Mouse (Mus musculus) spleen, adult 2 months (tissue): ENCODE measurements around the gene Ikzf1. TPM values are rescaled to one million over a fixed set of nuclear protein-coding genes. Genes with fewer than 3 reads are reported as not detected.

Experiments used
- DNase-seq, 2 experiments: peaks; one replicate each; pipeline versions ENCODE4 v3.0.0 to v3.0.0-alpha.2; 2012 to 2021; ENCODE audit warnings: low spot score in 2 of 2, low read depth in 1 of 2
- H3K27ac ChIP-seq: fragments of 200-500 bp; 2 replicates; pipeline ENCODE4 v1.5.1; 2012; ENCODE audit warnings: low read length, inconsistent platforms; ENCODE audit not compliant: insufficient read depth
- H3K27me3 ChIP-seq: fragments of 200-500 bp; 2 replicates; pipeline ENCODE4 v1.6.1; 2012; ENCODE audit warnings: mild to moderate bottlenecking, moderate library complexity, low read length, inconsistent platforms; ENCODE audit not compliant: control insufficient read depth, insufficient read depth
- H3K36me3 ChIP-seq: fragments of 200-500 bp; 2 replicates; pipeline ENCODE4 v1.6.1; 2012; ENCODE audit warnings: mild to moderate bottlenecking, low read length, inconsistent platforms; ENCODE audit not compliant: control insufficient read depth, insufficient read depth
- H3K4me1 ChIP-seq: fragments of 200-500 bp; 2 replicates; pipeline ENCODE4 v1.6.1; 2011; ENCODE audit warnings: inconsistent platforms; ENCODE audit not compliant: control insufficient read depth, insufficient read depth, insufficient read length
- H3K4me3 ChIP-seq: fragments of 200-500 bp; 2 replicates; pipeline ENCODE4 v1.5.1; 2011; ENCODE audit warnings: mild to moderate bottlenecking, inconsistent platforms; ENCODE audit not compliant: insufficient read depth, insufficient read length; ENCODE audit errors: extremely low read depth
- CTCF ChIP-seq: fragments of 200-500 bp; IDR thresholded peaks from 2 replicates; pipeline ENCODE4 v1.5.1; 2011; ENCODE audit warnings: mild to moderate bottlenecking, inconsistent platforms; ENCODE audit not compliant: insufficient read depth, insufficient read length, insufficient replicate concordance; ENCODE audit errors: extremely low read depth
- POLR2A ChIP-seq: fragments of 200-500 bp; IDR thresholded peaks from 2 replicates; pipeline ENCODE4 v1.6.1; 2011; ENCODE audit warnings: low read depth, low read length, inconsistent platforms
- WGBS: fragments of 180-500 bp; shearing (Covaris S2); methylation state at CpG from one replicate; pipeline ENCODE4 v1.1.7; 2018; 5-methylcytosine and 5-hydroxymethylcytosine counted together
- polyA plus RNA-seq: library from polyadenylated mRNA; depleted of rRNA; stranded (reverse); fragments of >200 nt; gene quantifications from 2 replicates; pipeline ENCODE4 v1.2.3, GENCODE M21; 2012

The Ikzf1 gene
- polyA plus RNA-seq, 1 experiment: 258 TPM

GRCm38 (mm10) chr11:11719748-11720147 is 34.9 kb downstream of the Ikzf1 start:
- no peak for DNase-seq
- peak overlapping the region; percentile 37 for H3K27ac ChIP-seq
- no peak for TF ChIP-seq POLR2A
- TF ChIP-seq CTCF: no peak
- no peak overlapping the region for H3K4me3 ChIP-seq
- H3K27me3 ChIP-seq: no peaks in the 10 kb centered on the region
- H3K36me3 ChIP-seq: peaks cover 20% of the 10 kb centered on the region
- WGBS: 60% methylated on average over 5 of the region's 5 CpGs
- peaks cover 43% of the 10 kb centered on the region for H3K4me1 ChIP-seq

GRCm38 (mm10) chr11:11725252-11725875 is 40.6 kb downstream of the Ikzf1 start:
- DNase-seq: no peak
- 44% methylated on average over 11 of the region's 11 CpGs for WGBS
- Histone ChIP-seq H3K4me3 (no peak overlapping the region), H3K27ac (peak overlapping the region; percentile 82), H3K36me3 (peaks cover 18% of the 10 kb centered on the region), H3K4me1 (peaks cover 34% of the 10 kb centered on the region), H3K27me3 (no peaks in the 10 kb centered on the region)
- TF ChIP-seq CTCF (no peak), POLR2A (no peak)

- Histone ChIP-seq H3K27ac (peak overlapping the region; percentile 82), H3K4me3 (no peak overlapping the region), H3K4me1 (peaks cover 34% of the 10 kb centered on the region), H3K27me3 (no peaks in the 10 kb centered on the region), H3K36me3 (peaks cover 15% of the 10 kb centered on the region)
- whole genome bisulfite sequencing: 56% methylated on average over 5 of the region's 5 CpGs
- DNase-seq: peak in 1 of 2 experiments; percentile 68
- TF ChIP-seq CTCF: no peak
- no peak for TF ChIP-seq POLR2A
Measured at GRCm38 (mm10) chr11:11725876-11726525, 41.2 kb downstream of the Ikzf1 start.

- Histone ChIP-seq H3K27ac (peak overlapping the region; percentile 80), H3K36me3 (peaks cover 12% of the 10 kb centered on the region), H3K4me3 (no peak overlapping the region), H3K27me3 (no peaks in the 10 kb centered on the region), H3K4me1 (peaks cover 29% of the 10 kb centered on the region)
- 62% methylated on average over 4 of the region's 4 CpGs for WGBS
- TF ChIP-seq POLR2A: no peak
- TF ChIP-seq CTCF: no peak
- no peak for DNase-seq
Measured at GRCm38 (mm10) chr11:11726807-11727276, 42.0 kb downstream of the Ikzf1 start.

- WGBS: 78% methylated on average over 10 of the region's 10 CpGs
- peak overlapping the region; percentile 6; the same call in 1 of the 2 replicates for H3K27ac ChIP-seq
- TF ChIP-seq CTCF (no peak), POLR2A (no peak)
- no peak overlapping the region for H3K4me3 ChIP-seq
- no peak for DNase-seq
- no peaks in the 10 kb centered on the region for H3K27me3 ChIP-seq
- peaks cover 29% of the 10 kb centered on the region for H3K4me1 ChIP-seq
- H3K36me3 ChIP-seq: peaks cover 15% of the 10 kb centered on the region
Measured at GRCm38 (mm10) chr11:11727936-11728556, 43.2 kb downstream of the Ikzf1 start.

- no peak for DNase-seq
- H3K36me3 ChIP-seq: peaks cover 18% of the 10 kb centered on the region
- H3K4me3 ChIP-seq: no peak overlapping the region
- WGBS: 69% methylated on average over 6 of the region's 6 CpGs
- peaks cover 26% of the 10 kb centered on the region; the same call in 1 of the 2 replicates for H3K4me1 ChIP-seq
- TF ChIP-seq CTCF: no peak
- no peak for TF ChIP-seq POLR2A
- H3K27me3 ChIP-seq: no peaks in the 10 kb centered on the region
- peak overlapping the region; percentile 43; the same call in 1 of the 2 replicates for H3K27ac ChIP-seq
Measured at GRCm38 (mm10) chr11:11729216-11729615, 44.4 kb downstream of the Ikzf1 start.
